Mouse (Mus musculus): ENCODE data around the gene Slc35b2.

Slc35b2 gene

GRCm38 (mm10) chr17:45545278-45545961 lies 18.3 kb upstream of the Slc35b2 start:
- no peak for DNase-seq (ENCODE audit: low spot score in 2 of 2)

GRCm38 (mm10) chr17:45546941-45547340 lies 16.7 kb upstream of the Slc35b2 start:
- no peak for DNase-seq (ENCODE audit: low spot score in 2 of 2)

GRCm38 (mm10) chr17:45547461-45548190 lies 16.0 kb upstream of the Slc35b2 start:
- DNase-seq (ENCODE audit: low spot score in 2 of 2), result no peak

- peak in 1 of 2 experiments; percentile 75 for DNase-seq (ENCODE audit: low spot score in 2 of 2)
These were observed 14.8 kb upstream of the Slc35b2 start for GRCm38 (mm10) chr17:45548541-45549512.

GRCm38 (mm10) chr17:45549617-45550181 lies 14.0 kb upstream of the Slc35b2 start, which contains the start of gene Tmem151b:
Gene Tmem151b (minus strand): TSS chr17:45549677.
- DNase-seq (ENCODE audit: low spot score in 2 of 2), result no peak

- DNase-seq (ENCODE audit: low spot score in 2 of 2), result no peak
These were observed 13.4 kb upstream of the Slc35b2 start for GRCm38 (mm10) chr17:45550253-45550652.

GRCm38 (mm10) chr17:45551249-45551796 lies 12.4 kb upstream of the Slc35b2 start:
- no peak for DNase-seq (ENCODE audit: low spot score in 2 of 2)

- DNase-seq (ENCODE audit: low spot score in 2 of 2), result peak in 1 of 2 experiments; percentile 90
These were observed 11.7 kb upstream of the Slc35b2 start for GRCm38 (mm10) chr17:45551816-45552451.

GRCm38 (mm10) chr17:45553065-45553464 lies 10.6 kb upstream of the Slc35b2 start:
- no peak for DNase-seq (ENCODE audit: low spot score in 2 of 2)

GRCm38 (mm10) chr17:45554420-45554819 lies 9.3 kb upstream of the Slc35b2 start:
- DNase-seq (ENCODE audit: low spot score in 2 of 2), result no peak

GRCm38 (mm10) chr17:45555452-45556106 lies 8.1 kb upstream of the Slc35b2 start, which contains the start of gene Nfkbie:
Gene Nfkbie (plus strand): TSS chr17:45555703.
- peak in 1 of 2 experiments; percentile 90 for DNase-seq (ENCODE audit: low spot score in 2 of 2)

- no peak for DNase-seq (ENCODE audit: low spot score in 2 of 2)
These were observed 7.6 kb upstream of the Slc35b2 start for GRCm38 (mm10) chr17:45556107-45556489.

GRCm38 (mm10) chr17:45556514-45557245 lies 7.0 kb upstream of the Slc35b2 start:
- no peak for DNase-seq (ENCODE audit: low spot score in 2 of 2)

GRCm38 (mm10) chr17:45557246-45557824 lies 6.3 kb upstream of the Slc35b2 start:
- DNase-seq (ENCODE audit: low spot score in 2 of 2), result no peak

GRCm38 (mm10) chr17:45557998-45558862 lies 5.4 kb upstream of the Slc35b2 start:
- DNase-seq (ENCODE audit: low spot score in 2 of 2), result no peak

GRCm38 (mm10) chr17:45559732-45560525 lies 3.7 kb upstream of the Slc35b2 start:
- DNase-seq (ENCODE audit: low spot score in 2 of 2), result no peak

GRCm38 (mm10) chr17:45563216-45563615 lies 458 bp upstream of the Slc35b2 start:
- DNase-seq (ENCODE audit: low spot score in 2 of 2), result no peak

All from left cerebral cortex, adult 9 months (tissue).